Mouse (Mus musculus) liver, postnatal 0 days (tissue): Measurements from ENCODE around the gene Casz1. TPM values are rescaled to one million over a fixed set of nuclear protein-coding genes. Genes with fewer than 3 reads are reported as not detected.
A peak's percentile ranks its signal among the peaks of the same experiment; 100 is the strongest.

Source experiments
- ATAC-seq: fragments of 200-750 bp; cut with Nextera tagmentation; 2 replicates; pipeline ENCODE4 v1.8.0; 2017; ENCODE audit warnings: mild to moderate bottlenecking, moderate library complexity
- DNase-seq: peaks from one replicate; pipeline ENCODE4 v3.0.0-alpha.2; 2016
- H3K27ac ChIP-seq: fragments of 300-500 bp; sonication (generic); 2 replicates; pipeline ENCODE4 v1.5.1; 2014; ENCODE audit warnings: antibody characterized with exemption, moderate library complexity, mild to moderate bottlenecking, low read depth
- H3K27me3 ChIP-seq: fragments of 300-500 bp; sonication (generic); 2 replicates; pipeline ENCODE4 v1.6.1; 2014; ENCODE audit warnings: low read length, control low read depth, mixed read lengths; ENCODE audit not compliant: insufficient read depth
- H3K36me3 ChIP-seq: fragments of 300-500 bp; sonication (generic); replicated peaks from 2 replicates; pipeline ENCODE4 v1.6.1; 2014; ENCODE audit warnings: mild to moderate bottlenecking, control low read depth, low read length, moderate library complexity, mixed read lengths; ENCODE audit not compliant: insufficient read depth
- H3K4me1 ChIP-seq: fragments of 300-500 bp; sonication (generic); 2 replicates; pipeline ENCODE4 v1.6.1; 2014; ENCODE audit warnings: antibody characterized with exemption, mild to moderate bottlenecking, control low read depth; ENCODE audit not compliant: insufficient read depth
- H3K4me2 ChIP-seq: fragments of 300-500 bp; sonication (generic); 2 replicates; pipeline ENCODE4 v1.6.1; 2014; ENCODE audit warnings: low read depth, mild to moderate bottlenecking, low read length, moderate library complexity, mixed read lengths
- H3K4me3 ChIP-seq: fragments of 300-500 bp; sonication (generic); 2 replicates; pipeline ENCODE4 v1.5.1; 2014; ENCODE audit warnings: low read depth, low read length
- H3K9ac ChIP-seq: fragments of 300-500 bp; sonication (generic); replicated peaks from 2 replicates; pipeline ENCODE4 v1.6.1; 2014; ENCODE audit warnings: mild to moderate bottlenecking, moderate library complexity
- H3K9me3 ChIP-seq: fragments of 300-500 bp; sonication (generic); 2 replicates; pipeline ENCODE4 v1.6.1; 2016; ENCODE audit warnings: mild to moderate bottlenecking, control low read depth, low read length, mixed read lengths
- CTCF ChIP-seq: sonication (generic); IDR thresholded peaks from 2 replicates; pipeline ENCODE4 v1.5.1; 2016; ENCODE audit warnings: antibody characterized with exemption, low read depth
- EP300 ChIP-seq: IDR thresholded peaks from 2 replicates; pipeline ENCODE4 v1.6.1; 2016; ENCODE audit warnings: antibody characterized with exemption, low read depth, mild to moderate bottlenecking
- WGBS: fragments of 180-500 bp; shearing (Covaris S2); extraction: QIAGEN DNeasy Blood & Tissue Kit; methylation state at CpG from one replicate; pipeline ENCODE4 v1.1.7; 2014; ENCODE audit not compliant: insufficient replicate concordance; 5-methylcytosine and 5-hydroxymethylcytosine counted together
- polyA plus RNA-seq: library from polyadenylated mRNA; unstranded; fragments of >200 nt; fragmentation: Nextera tagmentation; extraction: Ambion mirVana; gene quantifications from 2 replicates; pipeline ENCODE4 v1.2.1, GENCODE M21; 2015

Gene Casz1
- polyA plus RNA-seq, 1 experiment from 2014 or later, result 0.43 TPM

GRCm38 (mm10) chr4:148909566-148909965 lies 105.3 kb downstream of the Casz1 start:
- Histone ChIP-seq H3K36me3 (no peaks in the 10 kb centered on the region), H3K9ac (no peak overlapping the region), H3K9me3 (no peaks in the 10 kb centered on the region), H3K4me2 (no peak overlapping the region), H3K4me3 (no peak overlapping the region), H3K27ac (no peak overlapping the region), H3K27me3 (no peaks in the 10 kb centered on the region), H3K4me1 (no peaks in the 10 kb centered on the region; the same call in 1 of the 2 replicates)
- ATAC-seq (no peak), DNase-seq (no peak)
- TF ChIP-seq CTCF (no peak), EP300 (no peak)
- WGBS, result 80% methylated on average over 11 of the region's 11 CpGs

- H3K27me3 ChIP-seq, result no peaks in the 10 kb centered on the region
- no peaks in the 10 kb centered on the region for H3K9me3 ChIP-seq
- no peak overlapping the region for H3K9ac ChIP-seq
- TF ChIP-seq EP300, result no peak
- no peak overlapping the region for H3K4me3 ChIP-seq
- WGBS, result 72% methylated on average over 7 of the region's 7 CpGs
- DNase-seq (no peak), ATAC-seq (no peak)
- H3K27ac ChIP-seq, result no peak overlapping the region
- H3K4me1 ChIP-seq, result no peaks in the 10 kb centered on the region; the same call in 1 of the 2 replicates
- no peaks in the 10 kb centered on the region for H3K36me3 ChIP-seq
- no peak overlapping the region for H3K4me2 ChIP-seq
Measured at GRCm38 (mm10) chr4:148912134-148912533, 107.9 kb downstream of the Casz1 start.

- no peaks in the 10 kb centered on the region; the same call in 1 of the 2 replicates for H3K4me1 ChIP-seq
- H3K4me2 ChIP-seq, result no peak overlapping the region
- H3K4me3 ChIP-seq, result no peak overlapping the region
- WGBS, result 55% methylated on average over 8 of the region's 8 CpGs
- DNase-seq, result no peak
- H3K9ac ChIP-seq, result no peak overlapping the region
- no peaks in the 10 kb centered on the region for H3K9me3 ChIP-seq
- no peak overlapping the region for H3K27ac ChIP-seq
- no peaks in the 10 kb centered on the region for H3K27me3 ChIP-seq
- no peak for TF ChIP-seq CTCF
- TF ChIP-seq EP300, result no peak
- ATAC-seq, result no peak
- no peaks in the 10 kb centered on the region for H3K36me3 ChIP-seq
Measured at GRCm38 (mm10) chr4:148912826-148913590, 108.8 kb downstream of the Casz1 start.

- TF ChIP-seq EP300, result no peak
- TF ChIP-seq CTCF, result no peak
- DNase-seq (no peak), ATAC-seq (peak; percentile 53)
- WGBS, result 39% methylated on average over 10 of the region's 10 CpGs
- H3K9ac ChIP-seq, result no peak overlapping the region
- H3K4me3 ChIP-seq, result no peak overlapping the region
- H3K4me2 ChIP-seq, result no peak overlapping the region
- H3K4me1 ChIP-seq, result no peaks in the 10 kb centered on the region
- no peaks in the 10 kb centered on the region for H3K27me3 ChIP-seq
- no peak overlapping the region for H3K27ac ChIP-seq
- H3K9me3 ChIP-seq, result no peaks in the 10 kb centered on the region
- no peaks in the 10 kb centered on the region for H3K36me3 ChIP-seq
Measured at GRCm38 (mm10) chr4:148914863-148915622, 110.8 kb downstream of the Casz1 start.

- 83% methylated on average over 15 of the region's 15 CpGs for WGBS
- Histone ChIP-seq H3K4me3 (no peak overlapping the region), H3K9me3 (no peaks in the 10 kb centered on the region), H3K27ac (no peak overlapping the region), H3K9ac (no peak overlapping the region), H3K4me2 (no peak overlapping the region), H3K36me3 (no peaks in the 10 kb centered on the region), H3K27me3 (0 out of 2 replicates have a peak, but pooled peaks cover 1% of the 10 kb centered on the region), H3K4me1 (no peaks in the 10 kb centered on the region)
- DNase-seq (no peak), ATAC-seq (no peak)
- TF ChIP-seq EP300 (no peak), CTCF (no peak)
Measured at GRCm38 (mm10) chr4:148915849-148916248, 111.6 kb downstream of the Casz1 start.

- DNase-seq (no peak), ATAC-seq (no peak)
- no peak for TF ChIP-seq CTCF
- TF ChIP-seq EP300, result no peak
- no peak overlapping the region for H3K4me3 ChIP-seq
- no peaks in the 10 kb centered on the region for H3K4me1 ChIP-seq
- H3K9me3 ChIP-seq, result no peaks in the 10 kb centered on the region
- no peak overlapping the region for H3K9ac ChIP-seq
- WGBS, result 75% methylated on average over 15 of the region's 15 CpGs
- no peak overlapping the region for H3K4me2 ChIP-seq
- H3K27me3 ChIP-seq, result 0 out of 2 replicates have a peak, but pooled peaks cover 5% of the 10 kb centered on the region
- no peak overlapping the region for H3K27ac ChIP-seq
- no peaks in the 10 kb centered on the region for H3K36me3 ChIP-seq
Measured at GRCm38 (mm10) chr4:148918707-148919447, 114.6 kb downstream of the Casz1 start.
